Mouse (Mus musculus) heart, adult 18-20 months (tissue): Measurements from ENCODE around the gene Pcbp1. TPM values are rescaled to one million over a fixed set of nuclear protein-coding genes. Genes with fewer than 3 reads are reported as not detected.
"Not testable (repeated sequence)": the region's sequence is repeated elsewhere in the genome, so short reads cannot be mapped to it uniquely, and the experiment has no call there.

Experiments
- DNase-seq, 2 experiments: peaks; one replicate each; pipeline ENCODE4 v3.0.0; 2021 to 2022; ENCODE audit warnings: mixed read lengths in 1 of 2
- microRNA-seq, 2 experiments: library from miRNA; unstranded; fragments of <30 nt; microRNA quantifications; one replicate each; pipeline ENCODE4 v1.2.0; 2022
- total RNA-seq, 2 experiments: library from RNA; stranded (reverse); gene quantifications; 2 replicates each; pipeline ENCODE4 v1.2.3; 2021

The Pcbp1 gene
- total RNA-seq, 2 experiments from 2014 or later, result 142 to 150 TPM

GRCm38 (mm10) chr6:86495661-86496060 is 30.5 kb downstream of the Pcbp1 start:
- no peak for DNase-seq

- no peak for DNase-seq
Observed at GRCm38 (mm10) chr6:86494767-86495166, 31.4 kb downstream of the Pcbp1 start.

GRCm38 (mm10) chr6:86493469-86494263 is 32.5 kb downstream of the Pcbp1 start:
- DNase-seq, result peak; percentile 40 to 61

GRCm38 (mm10) chr6:86490413-86490812 is 35.7 kb downstream of the Pcbp1 start:
- DNase-seq, result not testable (repeated sequence)

- DNase-seq, result no peak
Observed at GRCm38 (mm10) chr6:86489945-86490344, 36.2 kb downstream of the Pcbp1 start.

GRCm38 (mm10) chr6:86488149-86488485 is 38.0 kb downstream of the Pcbp1 start:
- DNase-seq, result peak; percentile 71 to 74

- DNase-seq, result peak; percentile 88 to 92
Observed at GRCm38 (mm10) chr6:86487358-86488148, 38.6 kb downstream of the Pcbp1 start.

GRCm38 (mm10) chr6:86485943-86486640 is 40.0 kb downstream of the Pcbp1 start:
- DNase-seq, result no peak

GRCm38 (mm10) chr6:86481871-86482270 is 44.2 kb downstream of the Pcbp1 start:
- no peak for DNase-seq

- peak; percentile 82 to 83 for DNase-seq
Observed at GRCm38 (mm10) chr6:86480189-86480831, 45.8 kb downstream of the Pcbp1 start.

- no peak for DNase-seq
Observed at GRCm38 (mm10) chr6:86479816-86480188, 46.3 kb downstream of the Pcbp1 start.

GRCm38 (mm10) chr6:86479311-86479710 is 46.8 kb downstream of the Pcbp1 start:
- DNase-seq, result peak; percentile 49 to 55

- no peak for DNase-seq
Observed at GRCm38 (mm10) chr6:86476931-86477330, 49.2 kb downstream of the Pcbp1 start.

- DNase-seq, result peak; percentile 78 to 86
Observed at GRCm38 (mm10) chr6:86475462-86476167, 50.5 kb downstream of the Pcbp1 start.

GRCm38 (mm10) chr6:86474646-86475181 is 51.4 kb downstream of the Pcbp1 start:
- no peak for DNase-seq

Small RNA genes within 50 kb of the gene (microRNA-seq; reads per million reads assigned to microRNA genes)
- gene Gm22184, result 0 reads per million in 2 experiments

Other genes with a start within 250 kb of the Pcbp1 start
- 10 to 100 TPM; 28.6 to 28.7 TPM for gene Fam136a, start 160.7 kb downstream of the Pcbp1 start, total RNA-seq
- 10 to 100 TPM; 41.2 to 48.5 TPM for gene Snrpg, start 155.0 kb downstream of the Pcbp1 start, total RNA-seq
- gene Pcyox1, start 129.2 kb downstream of the Pcbp1 start, total RNA-seq, result 10 to 100 TPM; 81.9 to 86.8 TPM
- 10 to 100 TPM; 17.2 to 19.3 TPM for gene Tia1, start 122.1 kb downstream of the Pcbp1 start, total RNA-seq
- not detected for gene Gm44790, start 99.7 kb downstream of the Pcbp1 start, total RNA-seq
- gene C87436, start 87.9 kb downstream of the Pcbp1 start, total RNA-seq, result 10 to 100 TPM in 1 of 2 experiments, 1 to 10 TPM in 1; 8.4 to 10.4 TPM
- gene Asprv1, start 101.8 kb upstream of the Pcbp1 start, total RNA-seq, result not detected
- gene Mxd1, start 142.8 kb upstream of the Pcbp1 start, total RNA-seq, result 1 to 10 TPM; 6.2 to 6.5 TPM
- gene Snrnp27, start 158.2 kb upstream of the Pcbp1 start, total RNA-seq, result 10 to 100 TPM; 47.7 to 48.7 TPM
- gene Gmcl1, start 207.1 kb upstream of the Pcbp1 start, total RNA-seq, result 1 to 10 TPM; 4.3 to 5.6 TPM